15 mouse cellular contexts compared by ENCODE assay signal in the genomic region with DNA sequence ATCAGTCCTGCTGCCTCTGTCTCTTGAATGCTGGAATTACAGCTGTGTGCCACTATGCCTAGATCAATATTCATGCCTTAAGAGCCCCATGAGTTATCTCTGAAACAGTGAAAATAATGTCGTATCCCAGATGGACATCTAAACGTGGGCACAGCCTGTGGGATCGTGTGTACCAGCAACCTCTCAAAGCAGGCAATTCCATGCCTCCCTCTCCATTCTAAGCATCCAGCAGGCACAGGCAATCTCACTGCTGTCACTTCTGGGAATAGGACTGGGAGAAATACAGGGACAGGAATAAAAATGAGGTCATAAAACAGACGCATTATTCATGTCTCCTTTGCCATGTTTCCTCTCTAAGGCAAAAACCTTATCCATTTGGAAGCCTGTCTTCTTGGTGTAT. TPM values are rescaled to one million over a fixed set of nuclear protein-coding genes. Genes with fewer than 3 reads are reported as not detected.
"Had no signal": no experiment of that assay in that cellular context is flagged by ENCODE, and none has a peak within 500 bp of the region (broad histone marks: within the 10 kb centered on the region; RNA-seq: fewer than 3 reads in every experiment).

No protein-coding gene starts in this region.

- H3K27me3 ChIP-seq: intestine, embryonic 15.5 days; liver, embryonic 13.5 days; lung, embryonic 15.5 days had no signal

- H3K4me1 ChIP-seq: liver, embryonic 13.5 days; lung, embryonic 15.5 days had no signal

- H3K36me3 ChIP-seq: intestine, embryonic 15.5 days; limb, embryonic 12.5 days; liver, embryonic 13.5 days; lung, embryonic 15.5 days had no signal

- H3K27ac ChIP-seq: intestine, embryonic 15.5 days; layer of hippocampus, adult 2 months; limb, embryonic 12.5 days; liver, embryonic 13.5 days; lung, embryonic 15.5 days had no signal

- ATAC-seq: intestine, embryonic 15.5 days; liver, postnatal 0 days had no signal

- DNase-seq: kidney, adult 18-20 months; kidney, postnatal 10 days; kidney, postnatal 4 days; liver; liver, embryonic 13.5 days; liver, postnatal 0 days; retina, postnatal 1 day; right cerebral cortex, postnatal 14 days; thymus, postnatal 36 days had no signal

- H3K9me3 ChIP-seq: intestine, embryonic 15.5 days; limb, embryonic 12.5 days; liver, embryonic 13.5 days; lung, embryonic 15.5 days had no signal

- H3K4me3 ChIP-seq: intestine, embryonic 15.5 days; layer of hippocampus, adult 2 months; limb, embryonic 12.5 days; liver, embryonic 13.5 days; lung, embryonic 15.5 days had no signal

- H3K9ac ChIP-seq: intestine, embryonic 15.5 days; limb, embryonic 12.5 days; liver, embryonic 13.5 days; liver, postnatal 0 days; lung, embryonic 15.5 days had no signal

- H3K4me2 ChIP-seq: intestine, embryonic 15.5 days; limb, embryonic 12.5 days; liver, embryonic 13.5 days; lung, embryonic 15.5 days had no signal

RNA-seq across cellular contexts. Expression of a gene that starts 25.9 kb away (rescaled TPM):
- total RNA-seq: megakaryocyte progenitor cell, adult 5-6 weeks had no signal
- polyA plus RNA-seq: thymus, postnatal 0 days had no signal
